Mouse (Mus musculus): Measurements from ENCODE around the gene Olfr1465.

Olfr1465 gene

GRCm38 (mm10) chr19:13315441-13315840 lies at the start of gene Olfr1465:
Gene Olfr1465, minus strand, starts transcription at chr19:13315541.
- DNase-seq (ENCODE audit: low spot score): no peak

DNA sequence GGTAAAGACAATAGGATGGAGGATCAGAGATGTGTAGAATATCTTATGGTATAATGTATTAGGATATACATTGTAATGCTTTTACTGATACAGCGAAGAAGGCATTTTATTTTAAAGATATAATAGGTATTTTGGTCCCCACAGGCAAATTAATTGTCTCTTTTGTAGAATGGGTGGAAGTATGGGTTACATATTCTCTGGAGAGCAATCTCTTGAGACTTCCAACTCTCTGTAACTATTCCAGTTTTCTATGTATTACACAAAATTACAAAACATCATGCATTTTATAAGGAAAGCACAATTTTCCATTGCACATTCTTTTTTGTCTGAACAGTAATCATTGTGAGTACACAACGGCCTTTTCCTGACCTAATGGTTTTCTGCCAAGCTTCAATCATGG lies 46.6 kb upstream of the Olfr1465 start, which contains the start of gene Olfr1467:
Gene Olfr1467, plus strand, starts transcription at position 301 of the 400 bp plus-strand sequence.
- DNase-seq (ENCODE audit: low spot score): no peak

DNA sequence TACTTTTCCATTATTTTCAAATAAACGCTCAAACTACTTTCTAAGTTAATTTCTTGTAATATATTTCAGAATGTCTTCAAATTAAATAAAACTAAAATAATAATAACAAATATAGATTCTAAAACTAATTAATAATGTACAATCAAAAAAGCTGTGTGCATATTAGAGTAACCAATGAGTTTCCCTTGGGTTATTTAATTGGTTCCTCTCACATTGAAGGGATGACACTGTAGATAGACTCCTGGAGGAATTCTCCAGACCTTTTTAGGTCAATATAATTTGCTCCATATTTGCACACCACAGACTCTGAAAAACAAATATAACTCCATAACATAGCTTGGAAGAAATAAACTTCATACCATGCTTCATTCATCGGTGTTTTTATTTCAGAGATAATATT lies 23.2 kb upstream of the Olfr1465 start, which contains the start of gene Olfr1466:
Gene Olfr1466, plus strand, starts transcription at position 301 of the 400 bp plus-strand sequence.
- no peak for DNase-seq (ENCODE audit: low spot score)

Data from layer of hippocampus, adult 11-12 months (tissue).